15 mouse cellular contexts compared by ENCODE assay signal in the genomic region with DNA sequence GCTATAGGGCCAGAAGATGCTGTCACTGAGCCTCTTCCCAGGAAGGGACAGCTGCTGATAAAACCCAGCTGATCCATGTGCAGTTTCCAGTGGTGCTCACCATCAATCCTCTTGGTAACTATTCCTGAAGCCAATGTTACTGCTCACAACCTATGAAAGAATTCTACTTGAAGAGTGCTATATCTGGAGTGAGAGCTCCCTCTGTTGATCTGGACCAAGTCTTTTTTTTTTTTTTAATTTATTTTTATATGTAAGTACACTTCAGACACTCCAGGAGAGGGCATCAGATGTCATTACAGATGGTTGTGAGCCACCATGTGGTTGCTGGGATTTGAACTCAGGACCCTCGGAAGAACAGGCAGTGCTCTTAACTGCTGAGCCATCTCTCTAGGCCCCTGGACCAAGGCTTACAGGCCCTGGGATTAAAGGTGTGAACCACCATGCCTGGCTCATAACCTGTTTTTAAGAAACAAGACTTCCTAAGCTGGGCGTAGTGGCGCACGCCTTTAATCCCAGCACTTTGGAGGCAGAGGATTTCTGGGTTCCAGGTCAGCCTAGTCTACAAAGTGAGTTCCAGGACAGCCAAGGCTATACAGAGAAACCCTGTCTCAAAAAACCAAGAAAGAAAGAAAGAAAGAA. TPM values are rescaled to one million over a fixed set of nuclear protein-coding genes. Genes with fewer than 3 reads are reported as not detected.
DNase-seq lines count a peak whose midpoint lies in the region; ATAC-seq and TF ChIP-seq lines count a peak whose summit lies in the region.
"Had no signal": no experiment of that assay in that cellular context is flagged by ENCODE, and none has a peak within 500 bp of the region (broad histone marks: within the 10 kb centered on the region; RNA-seq: fewer than 3 reads in every experiment).

No protein-coding gene starts in this region.

- H3K79me2 ChIP-seq in liver, adult 2 months (ENCODE audit: control insufficient read depth, insufficient read depth, low read length) = no peaks in the 10 kb centered on the region
- no peaks in the 10 kb centered on the region for H3K79me2 ChIP-seq in CH12.LX (replicated peaks; ENCODE audit: control insufficient read depth, extremely low read depth, insufficient read depth, poor library complexity, severe bottlenecking)

- in situ Hi-C loops in CH12.LX (cut with MboI; ENCODE audit: low pct_ligation_motif_present, low pct_unique_long_range_greater_than_20kb, low sequenced_read_pairs) = no loop called here

- no peaks in the 10 kb centered on the region for H3K36me3 ChIP-seq in forebrain, postnatal 0 days (ENCODE audit: insufficient read depth)
- 0 out of 2 replicates have a peak, but pooled peaks cover 3% of the 10 kb centered on the region for H3K36me3 ChIP-seq in forebrain, embryonic 10.5 days (replicated peaks)
- H3K36me3 ChIP-seq in liver, adult 2 months (ENCODE audit: control insufficient read depth, insufficient read depth, low read length) = no peaks in the 10 kb centered on the region
- no peaks in the 10 kb centered on the region for H3K36me3 ChIP-seq in liver, embryonic 12.5 days
- no peaks in the 10 kb centered on the region for H3K36me3 ChIP-seq in CH12.LX (replicated peaks in 1 of 2; ENCODE audit: control insufficient read depth in 1 of 2, insufficient read depth in 1 of 2, low read length in 1 of 2)
- H3K36me3 ChIP-seq: embryonic facial prominence, embryonic 15.5 days; heart, embryonic 15.5 days; intestine, embryonic 15.5 days; midbrain, embryonic 10.5 days had no signal

- no peaks in the 10 kb centered on the region for H3K4me1 ChIP-seq in forebrain, postnatal 0 days (ENCODE audit: insufficient read depth)
- H3K4me1 ChIP-seq in forebrain, embryonic 10.5 days = no peaks in the 10 kb centered on the region
- no peaks in the 10 kb centered on the region for H3K4me1 ChIP-seq in liver, adult 2 months (ENCODE audit: control insufficient read depth, insufficient read depth, low read length)
- peaks cover 6% of the 10 kb centered on the region; the same call in 1 of the 2 replicates for H3K4me1 ChIP-seq in liver, embryonic 12.5 days
- H3K4me1 ChIP-seq in CH12.LX (ENCODE audit: control insufficient read depth in 1 of 2, insufficient read depth in 2 of 2) = peaks cover 0 to 4% of the 10 kb centered on the region in 2 experiments; a peak in 1 of 4 replicates
- H3K4me1 ChIP-seq: embryonic facial prominence, embryonic 15.5 days; heart, embryonic 15.5 days; intestine, embryonic 15.5 days; midbrain, embryonic 10.5 days had no signal

- no peak overlapping the region for H3K4me2 ChIP-seq in forebrain, postnatal 0 days (ENCODE audit: low read depth)
- no peak overlapping the region for H3K4me2 ChIP-seq in liver, embryonic 12.5 days
- no peak overlapping the region for H3K4me2 ChIP-seq in CH12.LX (ENCODE audit: insufficient read depth, low read depth, poor library complexity, severe bottlenecking)
- H3K4me2 ChIP-seq: embryonic facial prominence, embryonic 15.5 days; heart, embryonic 15.5 days; intestine, embryonic 15.5 days; limb, embryonic 13.5 days had no signal

- peak; percentile 53 for ATAC-seq in forebrain, postnatal 0 days
- ATAC-seq in liver, embryonic 12.5 days = no peak
- peak; percentile 32 for ATAC-seq in inflammation-experienced regulatory T-cells, adult 6 months
- ATAC-seq: intestine, embryonic 15.5 days had no signal

- WGBS in forebrain, postnatal 0 days = 95% methylated on average over 4 of the region's 4 CpGs
- WGBS in forebrain, embryonic 10.5 days = 98% methylated on average over 4 of the region's 4 CpGs
- 100% methylated on average over 4 of the region's 4 CpGs for WGBS in liver, adult 2 months
- 84% methylated on average over 4 of the region's 4 CpGs for WGBS in liver, embryonic 12.5 days (ENCODE audit: insufficient replicate concordance)

- H3K9me3 ChIP-seq in forebrain, postnatal 0 days (ENCODE audit: low read length) = peaks cover 7% of the 10 kb centered on the region; the same call in 1 of the 2 replicates
- H3K9me3 ChIP-seq in forebrain, embryonic 10.5 days = peaks cover 14% of the 10 kb centered on the region
- peaks cover 14% of the 10 kb centered on the region for H3K9me3 ChIP-seq in liver, embryonic 12.5 days (replicated peaks)
- H3K9me3 ChIP-seq in CH12.LX (replicated peaks; ENCODE audit: low read length) = peaks cover 11% of the 10 kb centered on the region
- H3K9me3 ChIP-seq: intestine, embryonic 15.5 days had no signal

- no peak overlapping the region for H3K4me3 ChIP-seq in forebrain, postnatal 0 days (ENCODE audit: low read depth, low read length)
- H3K4me3 ChIP-seq in forebrain, embryonic 10.5 days = no peak overlapping the region
- H3K4me3 ChIP-seq in liver, adult 2 months (ENCODE audit: insufficient read depth, low read depth, low read length) = no peak overlapping the region
- H3K4me3 ChIP-seq in liver, embryonic 12.5 days = no peak overlapping the region
- no peak overlapping the region for H3K4me3 ChIP-seq in CH12.LX (replicated peaks in 1 of 3; ENCODE audit: low read depth in 2 of 3, low read length in 2 of 3, poor library complexity in 1 of 3)
- H3K4me3 ChIP-seq: embryonic facial prominence, embryonic 15.5 days; heart, embryonic 15.5 days; intestine, embryonic 15.5 days; limb, embryonic 13.5 days; midbrain, embryonic 10.5 days had no signal

- DNase-seq in forebrain, postnatal 0 days = peak; percentile 26
- no peak for DNase-seq in forebrain, embryonic 10.5 days (ENCODE audit: extremely low spot score, low spot score)
- DNase-seq in liver, adult 2 months (ENCODE audit: extremely low read depth, low read depth, low spot score) = peak; percentile 65
- no peak for DNase-seq in CH12.LX (ENCODE audit: extremely low read depth)
- no peak for DNase-seq in urinary bladder, adult 2 months (ENCODE audit: low spot score)
- no peak for DNase-seq in adrenal gland, adult 8-10 months
- DNase-seq: cerebellum, adult 2 months; thymus, postnatal 4 days had no signal

- TF ChIP-seq CTCF in forebrain, postnatal 0 days (IDR thresholded peaks at IDR 0.05; ENCODE audit: low read depth) = peak; percentile 51
- no peak for TF ChIP-seq CTCF in liver, adult 2 months (IDR thresholded peaks at IDR 0.05; ENCODE audit: low read depth, low read length)
- TF ChIP-seq CTCF in CH12.LX (conservative IDR thresholded peaks at IDR 0.05 in 1 of 2, IDR thresholded peaks at IDR 0.05 in 1 of 2; ENCODE audit: low read depth in 2 of 2, low read length in 2 of 2) = peak in 1 of 2 experiments; percentile 38; a peak in 1 of 4 replicates

- no peaks in the 10 kb centered on the region for H3K27me3 ChIP-seq in forebrain, postnatal 0 days (ENCODE audit: insufficient read depth, low read length)
- no peaks in the 10 kb centered on the region for H3K27me3 ChIP-seq in forebrain, embryonic 10.5 days (ENCODE audit: poor library complexity, severe bottlenecking)
- no peaks in the 10 kb centered on the region for H3K27me3 ChIP-seq in liver, adult 2 months (ENCODE audit: control insufficient read depth, insufficient read depth, low read length)
- H3K27me3 ChIP-seq in liver, embryonic 12.5 days (replicated peaks) = no peaks in the 10 kb centered on the region
- H3K27me3 ChIP-seq in CH12.LX (replicated peaks) = no peaks in the 10 kb centered on the region
- H3K27me3 ChIP-seq: embryonic facial prominence, embryonic 15.5 days; heart, embryonic 15.5 days; intestine, embryonic 15.5 days; limb, embryonic 13.5 days had no signal

- no peak overlapping the region for H3K9ac ChIP-seq in forebrain, postnatal 0 days
- no peak overlapping the region for H3K9ac ChIP-seq in liver, adult 2 months (ENCODE audit: low read depth, low read length)
- no peak overlapping the region for H3K9ac ChIP-seq in liver, embryonic 12.5 days
- no peak overlapping the region for H3K9ac ChIP-seq in CH12.LX (ENCODE audit: insufficient read depth, low read depth)
- H3K9ac ChIP-seq: embryonic facial prominence, embryonic 15.5 days; heart, embryonic 15.5 days; intestine, embryonic 15.5 days; limb, embryonic 13.5 days had no signal

- dilution Hi-C loops in CH12.LX (cut with MboI; ENCODE audit: extremely low pct_ligation_motif_present, extremely low pct_unique_long_range_greater_than_20kb, low sequenced_read_pairs) = no loop called here

- no peak overlapping the region for H3K27ac ChIP-seq in forebrain, postnatal 0 days (ENCODE audit: low read depth, low read length)
- no peak overlapping the region for H3K27ac ChIP-seq in forebrain, embryonic 10.5 days
- H3K27ac ChIP-seq in liver, adult 2 months (replicated peaks; ENCODE audit: insufficient read depth, low read depth, low read length) = no peak overlapping the region
- no peak overlapping the region for H3K27ac ChIP-seq in liver, embryonic 12.5 days
- H3K27ac ChIP-seq in CH12.LX (ENCODE audit: insufficient read depth, low read depth) = no peak overlapping the region
- H3K27ac ChIP-seq: embryonic facial prominence, embryonic 15.5 days; heart, embryonic 15.5 days; intestine, embryonic 15.5 days; limb, embryonic 13.5 days; midbrain, embryonic 10.5 days had no signal

- TF ChIP-seq RAD21 in CH12.LX (IDR thresholded peaks at IDR 0.05; ENCODE audit: low read depth, low read length) = peak; percentile 38

- TF ChIP-seq EP300 in CH12.LX (IDR thresholded peaks at IDR 0.05; ENCODE audit: low read length) = no peak

- TF ChIP-seq POLR2A in liver, adult 2 months (IDR thresholded peaks at IDR 0.05; ENCODE audit: extremely low read depth, insufficient read depth, low read length) = no peak
- no peak for TF ChIP-seq POLR2A in CH12.LX (IDR thresholded peaks at IDR 0.05; ENCODE audit: low read depth, low read length)

TF ChIP-seq in CH12.LX, 34 proteins besides CTCF, POLR2A, EP300 and RAD21:
- TF ChIP-seq ZNF384 (IDR thresholded peaks at IDR 0.05; ENCODE audit: low read depth, low read length) (peak; percentile 77), E2F4 (IDR thresholded peaks at IDR 0.05; ENCODE audit: insufficient replicate concordance, low read depth, low read length) (no peak)

RNA-seq across cellular contexts. Expression of a gene that starts 7.5 kb away (rescaled TPM):
- total RNA-seq in forebrain, postnatal 0 days (2014; rRNA removed) = 56.6 and 60.9 TPM in 2 replicates
- polyA plus RNA-seq in forebrain, postnatal 0 days (2015; fragmentation: Nextera tagmentation; extraction: Ambion mirVana) = 42.3 and 44.0 TPM in 2 replicates
- 54.4 and 55.8 TPM in 2 replicates for polyA plus RNA-seq in forebrain, embryonic 10.5 days (2016; fragmentation: Nextera tagmentation; extraction: Ambion mirVana)
- 11.1 and 11.5 TPM in 2 replicates for total RNA-seq in liver, adult 2 months (2014; rRNA removed)
- 4.2 and 5.2 TPM in 2 replicates for polyA plus RNA-seq in liver, adult 2 months (2012; rRNA removed)
- polyA plus RNA-seq in liver, embryonic 12.5 days (2016; fragmentation: Nextera tagmentation; extraction: Ambion mirVana) = 15.4 and 17.7 TPM in 2 replicates
- total RNA-seq in CH12.LX (2012; rRNA removed) (18.2 and 18.6 TPM in 2 replicates), CH12.LX (2014; rRNA removed) (28.7 and 31.2 TPM in 2 replicates)
- 18.2 and 18.8 TPM in 2 replicates for polyA plus RNA-seq in CH12.LX (2012; ENCODE audit: insufficient read length, low read depth)
- 10 to 100 TPM; 41.9 to 49.3 (median 46.3) TPM for polyA plus RNA-seq in inflammation-experienced regulatory T-cells, adult 6 months (2017; shearing (Covaris generic))
- 22.6 and 30.0 TPM in 2 replicates for polyA plus RNA-seq in urinary bladder, adult 2 months (2012; rRNA removed)
- total RNA-seq in adrenal gland, adult 8-10 months (2022) = 10 to 100 TPM; 21.7 to 34.2 (median 25.3) TPM

Comparison
In these comparisons a context has a peak if more than half of its experiments do, and no peak if none do; other contexts are left out.
1. DNase-seq: peak in forebrain, postnatal 0 days (single experiment) and liver, adult 2 months (single experiment); none in forebrain, embryonic 10.5 days (single experiment), CH12.LX (single experiment), urinary bladder, adult 2 months (single experiment) and adrenal gland, adult 8-10 months (single experiment).